Mouse (Mus musculus) lung, adult 2 months (tissue): ENCODE results near the gene Chmp4b.

Experiments
- CTCF ChIP-seq: fragments of 200-500 bp; IDR thresholded peaks from 2 replicates; pipeline ENCODE4 v1.5.1; 2011; ENCODE audit warnings: mild to moderate bottlenecking, low read length, control low read depth; ENCODE audit not compliant: insufficient read depth
- POLR2A ChIP-seq: fragments of 200-500 bp; IDR thresholded peaks from 2 replicates; pipeline ENCODE4 v1.6.1; 2011; ENCODE audit warnings: low read depth, mild to moderate bottlenecking, control low read depth, low read length, borderline replicate concordance; ENCODE audit errors: extremely low read depth

GRCm38 (mm10) chr2:154707284-154707683 lies 55.8 kb downstream of the Chmp4b start:
- TF ChIP-seq CTCF (no peak), POLR2A (no peak)
